Mouse (Mus musculus) kidney, postnatal 0 days (tissue): ENCODE results near the gene Cdkl1. TPM values are rescaled to one million over a fixed set of nuclear protein-coding genes. Genes with fewer than 3 reads are reported as not detected.

ENCODE experiments used
- ATAC-seq: fragments of 200-750 bp; cut with Nextera tagmentation; replicated peaks from 2 replicates; pipeline ENCODE4 v1.8.0; 2017; ENCODE audit warnings: low read depth, moderate number of reproducible peaks, moderate TSS enrichment, moderate library complexity; ENCODE audit not compliant: low FRiP score
- DNase-seq: peaks from one replicate; pipeline ENCODE4 v3.0.0-alpha.2; 2016; ENCODE audit warnings: low spot score
- H3K27ac ChIP-seq: fragments of 300-500 bp; sonication (generic); 2 replicates; pipeline ENCODE4 v1.5.1; 2014; ENCODE audit warnings: mild to moderate bottlenecking
- H3K27me3 ChIP-seq: fragments of 300-500 bp; sonication (generic); 2 replicates; pipeline ENCODE4 v1.6.1; 2014; ENCODE audit warnings: low read length, mixed read lengths; ENCODE audit not compliant: insufficient read depth
- H3K36me3 ChIP-seq: fragments of 300-500 bp; sonication (generic); 2 replicates; pipeline ENCODE4 v1.6.1; 2014; ENCODE audit warnings: low read length, mixed read lengths; ENCODE audit not compliant: insufficient read depth
- H3K4me1 ChIP-seq: fragments of 300-500 bp; sonication (generic); replicated peaks from 2 replicates; pipeline ENCODE4 v1.6.1; 2014; ENCODE audit warnings: antibody characterized with exemption, low read length, mixed read lengths; ENCODE audit not compliant: insufficient read depth
- H3K4me2 ChIP-seq: fragments of 300-500 bp; sonication (generic); 2 replicates; pipeline ENCODE4 v1.6.1; 2014; ENCODE audit warnings: mild to moderate bottlenecking, low read length, moderate library complexity, mixed read lengths
- H3K4me3 ChIP-seq: fragments of 300-500 bp; sonication (generic); replicated peaks from 2 replicates; pipeline ENCODE4 v1.5.1; 2014; ENCODE audit warnings: low read depth, low read length
- H3K9ac ChIP-seq: fragments of 300-500 bp; sonication (generic); 2 replicates; pipeline ENCODE4 v1.6.1; 2014; ENCODE audit warnings: low read depth, low read length
- H3K9me3 ChIP-seq: fragments of 300-500 bp; sonication (generic); replicated peaks from 2 replicates; pipeline ENCODE4 v1.6.1; 2016; ENCODE audit warnings: low read length, inconsistent platforms, mixed read lengths
- CTCF ChIP-seq: IDR thresholded peaks from 2 replicates; pipeline ENCODE4 v1.5.1; 2016; ENCODE audit warnings: antibody characterized with exemption, low read depth, mild to moderate bottlenecking, moderate library complexity
- WGBS: fragments of 180-500 bp; shearing (Covaris S2); extraction: QIAGEN DNeasy Blood & Tissue Kit; methylation state at CpG from one replicate; pipeline ENCODE4 v1.1.7; 2014; 5-methylcytosine and 5-hydroxymethylcytosine counted together
- polyA plus RNA-seq: library from polyadenylated mRNA; unstranded; fragments of >200 nt; fragmentation: Nextera tagmentation; extraction: Ambion mirVana; gene quantifications from 2 replicates; pipeline ENCODE4 v1.2.1, GENCODE M21; 2015

Cdkl1 gene
- 85.5 and 93.2 TPM in 2 replicates for polyA plus RNA-seq

DNA sequence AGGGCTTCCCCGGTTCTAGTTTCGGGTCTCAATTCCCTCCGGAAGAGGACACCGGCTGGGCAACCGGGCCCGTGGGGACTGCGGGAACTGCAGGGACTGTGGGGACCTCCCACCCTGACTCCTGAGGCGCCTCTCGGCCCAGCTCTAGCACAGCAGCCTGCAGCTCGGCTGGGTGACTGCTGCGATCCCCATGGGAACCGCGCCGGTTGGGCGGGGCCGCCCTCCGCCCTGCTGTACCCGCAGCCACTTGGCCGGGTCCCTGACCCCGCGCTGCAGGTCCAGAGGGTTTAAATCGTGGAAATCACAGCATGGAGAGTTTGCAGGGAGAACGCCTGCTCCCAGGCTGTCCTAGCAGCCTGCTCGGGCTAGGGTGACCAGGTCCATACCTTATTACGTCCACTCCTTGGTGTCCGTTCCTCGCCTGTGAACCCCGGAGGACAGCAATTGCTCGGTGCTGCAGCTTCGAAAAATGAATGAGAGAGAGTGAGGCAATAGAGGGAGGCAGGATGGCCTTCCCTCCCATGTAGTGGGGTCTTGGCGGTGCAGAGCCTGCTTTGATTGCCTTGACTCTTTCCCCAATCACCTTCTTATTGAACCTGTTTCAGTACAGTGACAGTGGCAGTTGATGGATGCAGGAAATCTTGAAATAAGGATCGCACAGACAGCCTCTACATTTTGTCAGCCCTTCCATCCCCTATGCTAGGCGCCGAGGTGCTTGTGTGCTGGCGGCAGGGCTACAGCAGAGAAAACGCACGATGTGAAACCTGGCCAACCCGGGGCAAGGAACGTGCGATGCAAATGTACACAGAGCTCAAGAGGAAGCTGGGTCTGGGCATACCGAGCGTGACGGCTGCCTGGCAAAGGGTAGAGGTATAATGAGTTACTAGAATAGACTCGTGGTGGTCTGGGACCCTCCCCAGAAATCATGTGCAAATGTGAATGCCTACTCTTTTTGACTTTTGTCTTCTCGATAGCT is at the start of gene Cdkl1:
Gene Cdkl1 (minus strand): TSS at position 738 of the 976 bp plus-strand sequence.
- Histone ChIP-seq H3K27me3 (no peaks in the 10 kb centered on the region), H3K4me1 (peaks cover 14% of the 10 kb centered on the region; the same call in 1 of the 2 replicates), H3K9me3 (no peaks in the 10 kb centered on the region), H3K27ac (peak within 1 kb of the TSS; percentile 86), H3K36me3 (no peaks in the 10 kb centered on the region), H3K9ac (peak within 1 kb of the TSS; percentile 69), H3K4me2 (peak within 1 kb of the TSS; percentile 86), H3K4me3 (peak within 1 kb of the TSS; percentile 57)
- peak; percentile 76 for DNase-seq
- TF ChIP-seq CTCF: no peak
- WGBS: 1% methylated on average over 45 of the region's 45 CpGs
- ATAC-seq: peak; percentile 95

DNA sequence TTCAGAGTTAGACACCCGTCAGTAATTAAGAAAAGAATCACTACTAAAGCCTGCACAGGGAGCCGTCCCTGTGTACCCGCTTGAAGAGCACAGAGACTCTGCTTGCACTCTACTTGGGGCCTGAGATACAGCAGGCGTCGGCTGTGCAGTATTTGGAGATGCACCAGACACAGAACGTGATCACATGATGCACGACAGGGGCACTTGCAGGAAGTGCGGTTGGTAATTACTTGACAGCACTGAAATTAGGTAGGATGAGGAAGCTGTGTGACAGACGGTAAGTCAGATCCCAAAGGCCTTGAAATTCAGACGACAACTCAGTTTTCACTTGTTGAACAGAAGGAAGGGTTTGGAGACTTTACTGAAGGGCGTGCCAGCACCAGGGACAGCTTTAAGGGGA is 47.3 kb upstream of the Cdkl1 start:
- no peak overlapping the region for H3K9ac ChIP-seq
- no peaks in the 10 kb centered on the region for H3K27me3 ChIP-seq
- H3K9me3 ChIP-seq: no peaks in the 10 kb centered on the region
- no peak for ATAC-seq
- DNase-seq: no peak
- no peak overlapping the region for H3K4me3 ChIP-seq
- no peaks in the 10 kb centered on the region for H3K4me1 ChIP-seq
- no peak for TF ChIP-seq CTCF
- 79% methylated on average over 11 of the region's 11 CpGs for WGBS
- no peak overlapping the region for H3K4me2 ChIP-seq
- H3K27ac ChIP-seq: no peak overlapping the region
- H3K36me3 ChIP-seq: peaks cover 32% of the 10 kb centered on the region; the same call in 1 of the 2 replicates

DNA sequence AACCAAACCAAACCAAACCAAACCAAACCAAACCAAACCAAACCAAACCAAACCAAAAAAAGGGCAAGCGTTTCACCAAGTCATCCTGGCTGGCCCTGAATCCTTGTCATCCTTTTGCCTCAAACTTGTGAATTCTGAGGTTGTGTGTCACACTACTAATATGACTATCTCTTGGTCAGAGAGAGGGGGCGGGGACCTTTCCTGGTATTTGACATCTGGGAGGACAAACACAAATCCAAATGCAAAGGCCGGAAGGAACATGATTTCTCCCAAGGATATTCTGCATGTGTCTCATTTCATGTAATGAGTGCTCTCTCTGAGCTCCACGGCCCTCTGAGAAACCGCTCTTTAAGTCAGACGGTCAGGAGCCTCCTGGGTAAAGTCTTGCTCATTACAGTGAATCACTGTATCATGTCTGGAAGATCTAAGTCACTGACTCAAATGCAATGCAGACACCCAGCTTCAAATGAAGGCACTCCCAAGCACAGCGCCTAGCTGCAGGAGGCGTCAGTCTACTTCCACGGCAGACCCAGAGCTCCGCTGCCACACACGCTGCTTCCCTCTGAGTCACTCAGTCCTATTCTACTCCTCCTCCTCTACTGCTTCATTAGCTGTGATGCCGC is 43.0 kb upstream of the Cdkl1 start:
- TF ChIP-seq CTCF: no peak
- Histone ChIP-seq H3K9me3 (no peaks in the 10 kb centered on the region), H3K27me3 (no peaks in the 10 kb centered on the region), H3K4me3 (no peak overlapping the region), H3K27ac (no peak overlapping the region), H3K36me3 (peaks cover 33% of the 10 kb centered on the region; the same call in 1 of the 2 replicates), H3K9ac (no peak overlapping the region), H3K4me1 (no peaks in the 10 kb centered on the region), H3K4me2 (no peak overlapping the region)
- DNase-seq: no peak
- ATAC-seq: no peak
- 89% methylated on average over 12 of the region's 12 CpGs for WGBS

GRCm38 (mm10) chr12:69831239-69831910 is 40.3 kb upstream of the Cdkl1 start:
- 86% methylated on average over 9 of the region's 9 CpGs for WGBS
- no peak for DNase-seq
- ATAC-seq: no peak
- no peaks in the 10 kb centered on the region for H3K4me1 ChIP-seq
- no peaks in the 10 kb centered on the region for H3K9me3 ChIP-seq
- no peak for TF ChIP-seq CTCF
- no peak overlapping the region for H3K4me3 ChIP-seq
- no peaks in the 10 kb centered on the region for H3K27me3 ChIP-seq
- no peak overlapping the region for H3K9ac ChIP-seq
- H3K27ac ChIP-seq: no peak overlapping the region
- H3K36me3 ChIP-seq: 0 out of 2 replicates have a peak, but pooled peaks cover 37% of the 10 kb centered on the region
- H3K4me2 ChIP-seq: no peak overlapping the region

DNA sequence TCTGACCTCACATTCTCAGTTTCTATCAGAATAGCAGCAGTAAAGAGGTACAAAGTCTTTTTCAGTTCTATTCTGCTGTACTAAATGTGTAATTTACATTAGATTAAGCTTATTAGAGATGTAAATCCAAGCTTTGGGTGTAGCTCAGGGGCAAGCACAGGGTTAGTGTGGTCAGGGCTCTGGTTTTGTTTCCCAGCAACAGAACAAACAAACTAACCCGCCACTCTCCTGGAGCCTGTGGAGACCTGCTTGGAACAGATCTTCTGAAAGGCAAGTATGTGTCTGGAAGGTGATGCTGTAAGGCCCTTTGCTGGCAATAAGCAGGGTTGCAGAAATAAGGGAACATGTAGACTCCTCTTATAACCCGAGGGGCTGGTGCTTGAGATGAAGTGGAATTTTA is 37.1 kb upstream of the Cdkl1 start:
- Histone ChIP-seq H3K9me3 (no peaks in the 10 kb centered on the region), H3K36me3 (0 out of 2 replicates have a peak, but pooled peaks cover 35% of the 10 kb centered on the region), H3K4me3 (no peak overlapping the region), H3K27me3 (no peaks in the 10 kb centered on the region), H3K4me1 (no peaks in the 10 kb centered on the region), H3K27ac (no peak overlapping the region), H3K9ac (no peak overlapping the region), H3K4me2 (no peak overlapping the region)
- ATAC-seq: no peak
- TF ChIP-seq CTCF: no peak
- 73% methylated on average over 2 of the region's 2 CpGs for WGBS
- DNase-seq: no peak
